ENCODE assay signal across 12 mouse cellular contexts in the genomic region with DNA sequence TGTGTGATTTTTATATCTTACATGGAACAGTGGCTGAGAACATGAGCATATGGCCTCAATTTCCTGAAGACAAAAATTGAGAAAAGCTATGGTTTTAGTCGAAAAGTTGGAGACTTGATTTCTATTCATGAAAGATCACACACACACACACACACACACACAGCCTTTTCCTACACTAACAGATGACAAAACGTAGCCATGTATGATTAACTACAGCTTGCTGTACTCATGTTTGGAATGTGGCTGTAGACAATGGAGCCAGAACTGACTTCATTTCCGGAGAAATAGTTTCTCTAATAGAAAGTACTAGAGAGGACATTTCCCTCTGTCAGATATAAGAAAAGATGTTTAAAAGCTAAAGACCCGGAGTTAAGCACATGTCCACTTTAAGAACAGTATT.
DNase-seq lines count a peak whose midpoint lies in the region; ATAC-seq and TF ChIP-seq lines count a peak whose summit lies in the region.
"Had no signal": no experiment of that assay in that cellular context is flagged by ENCODE, and none has a peak within 500 bp of the region (broad histone marks: within the 10 kb centered on the region; RNA-seq: fewer than 3 reads in every experiment).

No protein-coding gene starts in this region.

- H3K36me3 ChIP-seq in heart, embryonic 13.5 days, result no peaks in the 10 kb centered on the region
- H3K36me3 ChIP-seq in lung, embryonic 14.5 days (ENCODE audit: insufficient read depth), result no peaks in the 10 kb centered on the region
- no peaks in the 10 kb centered on the region for H3K36me3 ChIP-seq in embryonic facial prominence, embryonic 14.5 days (ENCODE audit: control insufficient read depth, insufficient read depth, low read length)
- no peaks in the 10 kb centered on the region for H3K36me3 ChIP-seq in limb, embryonic 15.5 days
- H3K36me3 ChIP-seq: heart, embryonic 15.5 days had no signal

- TF ChIP-seq CTCF in lung, embryonic 14.5 days (IDR thresholded peaks at IDR 0.05; ENCODE audit: low read depth), result no peak
- TF ChIP-seq CTCF in lung, adult 2 months (IDR thresholded peaks at IDR 0.05; ENCODE audit: insufficient read depth, low read length), result no peak

- peak overlapping the region; percentile 38; the same call in 1 of the 2 replicates for H3K27ac ChIP-seq in heart, embryonic 13.5 days (replicated peaks)
- H3K27ac ChIP-seq in lung, embryonic 14.5 days (ENCODE audit: low read depth), result no peak overlapping the region
- 0 out of 2 replicates have a peak overlapping the region, but pooled peaks have one; percentile 28 for H3K27ac ChIP-seq in embryonic facial prominence, embryonic 14.5 days (replicated peaks; ENCODE audit: low read depth, low read length)
- H3K27ac ChIP-seq in limb, embryonic 15.5 days, result no peak overlapping the region
- H3K27ac ChIP-seq: heart, embryonic 15.5 days; macrophage had no signal

- 0 out of 2 replicates have a peak, but pooled peaks cover 2% of the 10 kb centered on the region for H3K27me3 ChIP-seq in heart, embryonic 13.5 days (replicated peaks)
- no peaks in the 10 kb centered on the region for H3K27me3 ChIP-seq in lung, embryonic 14.5 days (ENCODE audit: insufficient read depth, low read length)
- no peaks in the 10 kb centered on the region for H3K27me3 ChIP-seq in embryonic facial prominence, embryonic 14.5 days (replicated peaks; ENCODE audit: control insufficient read depth, insufficient read depth, low read length)
- no peaks in the 10 kb centered on the region for H3K27me3 ChIP-seq in limb, embryonic 15.5 days
- H3K27me3 ChIP-seq: CH12.LX; heart, embryonic 15.5 days had no signal

- no peak for DNase-seq in heart, postnatal 4 days
- DNase-seq in lung, embryonic 14.5 days, result peak; percentile 60
- no peak for DNase-seq in lung, adult 2 months
- DNase-seq in embryonic facial prominence, embryonic 14.5 days (ENCODE audit: low spot score), result peak; percentile 75
- DNase-seq in spleen, postnatal 4 days (ENCODE audit: low spot score in 2 of 2), result no peak
- DNase-seq: adrenal gland, postnatal 14 days; spleen, adult 18-20 months had no signal

- no peaks in the 10 kb centered on the region for H3K9me3 ChIP-seq in heart, embryonic 13.5 days
- H3K9me3 ChIP-seq in lung, embryonic 14.5 days (ENCODE audit: low read depth, low read length), result no peaks in the 10 kb centered on the region
- H3K9me3 ChIP-seq in embryonic facial prominence, embryonic 14.5 days (ENCODE audit: control insufficient read depth, low read length), result no peaks in the 10 kb centered on the region
- no peaks in the 10 kb centered on the region for H3K9me3 ChIP-seq in limb, embryonic 15.5 days
- H3K9me3 ChIP-seq: heart, embryonic 15.5 days had no signal

- 53% methylated on average over 4 of the region's 4 CpGs for WGBS in heart, embryonic 13.5 days
- 35% methylated on average over 4 of the region's 4 CpGs for WGBS in lung, embryonic 14.5 days
- 23% methylated on average over 4 of the region's 4 CpGs for WGBS in lung, adult 2 months
- WGBS in embryonic facial prominence, embryonic 14.5 days, result 41% methylated on average over 4 of the region's 4 CpGs
- WGBS in limb, embryonic 15.5 days, result 25% methylated on average over 4 of the region's 4 CpGs

- peaks cover 22% of the 10 kb centered on the region for H3K4me1 ChIP-seq in heart, embryonic 13.5 days
- H3K4me1 ChIP-seq in lung, embryonic 14.5 days (ENCODE audit: insufficient read depth), result 0 out of 2 replicates have a peak, but pooled peaks cover 12% of the 10 kb centered on the region
- H3K4me1 ChIP-seq in lung, adult 2 months (ENCODE audit: control insufficient read depth, insufficient read depth, low read length), result no peaks in the 10 kb centered on the region; the same call in 1 of the 2 replicates
- peaks cover 16% of the 10 kb centered on the region; the same call in 1 of the 2 replicates for H3K4me1 ChIP-seq in embryonic facial prominence, embryonic 14.5 days (ENCODE audit: control insufficient read depth, insufficient read depth, low read length)
- peaks cover 17% of the 10 kb centered on the region for H3K4me1 ChIP-seq in limb, embryonic 15.5 days

- H3K4me2 ChIP-seq in heart, embryonic 13.5 days, result no peak overlapping the region
- H3K4me2 ChIP-seq in lung, embryonic 14.5 days, result 0 out of 2 replicates have a peak overlapping the region, but pooled peaks have one; percentile 7
- H3K4me2 ChIP-seq in embryonic facial prominence, embryonic 14.5 days (ENCODE audit: low read depth, low read length), result peak overlapping the region; percentile 29; the same call in 1 of the 2 replicates
- H3K4me2 ChIP-seq in limb, embryonic 15.5 days, result 0 out of 2 replicates have a peak overlapping the region, but pooled peaks have one; percentile 7
- H3K4me2 ChIP-seq: heart, embryonic 15.5 days had no signal

- no peak overlapping the region for H3K9ac ChIP-seq in heart, embryonic 13.5 days
- no peak overlapping the region for H3K9ac ChIP-seq in lung, embryonic 14.5 days
- H3K9ac ChIP-seq in embryonic facial prominence, embryonic 14.5 days (ENCODE audit: low read depth, low read length), result no peak overlapping the region; the same call in 1 of the 2 replicates
- H3K9ac ChIP-seq in limb, embryonic 15.5 days, result no peak overlapping the region
- H3K9ac ChIP-seq: heart, embryonic 15.5 days had no signal

- H3K4me3 ChIP-seq in heart, embryonic 13.5 days, result no peak overlapping the region
- H3K4me3 ChIP-seq in lung, embryonic 14.5 days (ENCODE audit: low read depth, low read length), result no peak overlapping the region
- no peak overlapping the region for H3K4me3 ChIP-seq in lung, adult 2 months (replicated peaks; ENCODE audit: extremely low read depth, low read depth, low read length)
- H3K4me3 ChIP-seq in embryonic facial prominence, embryonic 14.5 days (ENCODE audit: low read depth, low read length), result no peak overlapping the region
- no peak overlapping the region for H3K4me3 ChIP-seq in limb, embryonic 15.5 days
- H3K4me3 ChIP-seq: heart, embryonic 15.5 days had no signal

- no peak for ATAC-seq in heart, embryonic 13.5 days (ENCODE audit: extremely low read depth, insufficient number of reproducible peaks, low FRiP score, low TSS enrichment)
- no peak; the same call in 1 of the 2 replicates for ATAC-seq in lung, embryonic 14.5 days (ENCODE audit: insufficient read depth)
- no peak for ATAC-seq in embryonic facial prominence, embryonic 14.5 days (ENCODE audit: low read depth)
- ATAC-seq in limb, embryonic 15.5 days (ENCODE audit: insufficient number of reproducible peaks, low FRiP score, low TSS enrichment, low read depth), result no peak

- TF ChIP-seq POLR2A in lung, adult 2 months (IDR thresholded peaks at IDR 0.05; ENCODE audit: borderline replicate concordance, extremely low read depth, low read depth, low read length), result no peak

Comparison
In these comparisons a context has a peak if more than half of its experiments do, and no peak if none do; other contexts are left out.
1. DNase-seq: peak in lung, embryonic 14.5 days (single experiment) and embryonic facial prominence, embryonic 14.5 days (single experiment); none in heart, postnatal 4 days (single experiment), lung, adult 2 months (single experiment) and spleen, postnatal 4 days (0 of 2).
2. H3K27ac ChIP-seq: peak in heart, embryonic 13.5 days (single experiment) and embryonic facial prominence, embryonic 14.5 days (single experiment); none in lung, embryonic 14.5 days (single experiment) and limb, embryonic 15.5 days (single experiment).